Mouse (Mus musculus) intestine, embryonic 15.5 days (tissue): ENCODE measurements around the gene Nkx6-2. TPM values are rescaled to one million over a fixed set of nuclear protein-coding genes. Genes with fewer than 3 reads are reported as not detected.

Experiments used
- ATAC-seq: fragments of 200-750 bp; cut with Nextera tagmentation; 2 replicates; pipeline ENCODE4 v1.8.0; 2017; ENCODE audit warnings: moderate TSS enrichment, moderate library complexity
- H3K27ac ChIP-seq: fragments of 300-500 bp; sonication (generic); 2 replicates; pipeline ENCODE4 v1.5.1; 2015; ENCODE audit warnings: mild to moderate bottlenecking, inconsistent platforms
- H3K27me3 ChIP-seq: fragments of 300-500 bp; sonication (generic); replicated peaks from 2 replicates; pipeline ENCODE4 v1.6.1; 2015; ENCODE audit warnings: inconsistent platforms
- H3K36me3 ChIP-seq: fragments of 300-500 bp; sonication (generic); 2 replicates; pipeline ENCODE4 v1.6.1; 2015; ENCODE audit warnings: inconsistent platforms
- H3K4me1 ChIP-seq: fragments of 300-500 bp; sonication (generic); replicated peaks from 2 replicates; pipeline ENCODE4 v1.6.1; 2015; ENCODE audit warnings: inconsistent platforms
- H3K4me2 ChIP-seq: fragments of 300-500 bp; sonication (generic); replicated peaks from 2 replicates; pipeline ENCODE4 v1.6.1; 2015; ENCODE audit warnings: mild to moderate bottlenecking, inconsistent platforms
- H3K4me3 ChIP-seq: fragments of 300-500 bp; sonication (generic); replicated peaks from 2 replicates; pipeline ENCODE4 v1.5.1; 2015; ENCODE audit warnings: inconsistent platforms
- H3K9ac ChIP-seq: fragments of 300-500 bp; sonication (generic); 2 replicates; pipeline ENCODE4 v1.6.1; 2015; ENCODE audit warnings: inconsistent platforms
- H3K9me3 ChIP-seq: fragments of 300-500 bp; sonication (generic); 2 replicates; pipeline ENCODE4 v1.6.1; 2016; ENCODE audit warnings: inconsistent platforms
- WGBS: fragments of 180-500 bp; shearing (Covaris S2); methylation state at CpG from one replicate; pipeline ENCODE4 v1.1.7; 2015; 5-methylcytosine and 5-hydroxymethylcytosine counted together
- polyA plus RNA-seq: library from polyadenylated mRNA; unstranded; fragments of >200 nt; fragmentation: Nextera tagmentation; extraction: Ambion mirVana; gene quantifications from 2 replicates; pipeline ENCODE4 v1.2.1, GENCODE M21; 2015

Nkx6-2 gene
- polyA plus RNA-seq, 1 experiment from 2014 or later: 0.34 TPM

DNA sequence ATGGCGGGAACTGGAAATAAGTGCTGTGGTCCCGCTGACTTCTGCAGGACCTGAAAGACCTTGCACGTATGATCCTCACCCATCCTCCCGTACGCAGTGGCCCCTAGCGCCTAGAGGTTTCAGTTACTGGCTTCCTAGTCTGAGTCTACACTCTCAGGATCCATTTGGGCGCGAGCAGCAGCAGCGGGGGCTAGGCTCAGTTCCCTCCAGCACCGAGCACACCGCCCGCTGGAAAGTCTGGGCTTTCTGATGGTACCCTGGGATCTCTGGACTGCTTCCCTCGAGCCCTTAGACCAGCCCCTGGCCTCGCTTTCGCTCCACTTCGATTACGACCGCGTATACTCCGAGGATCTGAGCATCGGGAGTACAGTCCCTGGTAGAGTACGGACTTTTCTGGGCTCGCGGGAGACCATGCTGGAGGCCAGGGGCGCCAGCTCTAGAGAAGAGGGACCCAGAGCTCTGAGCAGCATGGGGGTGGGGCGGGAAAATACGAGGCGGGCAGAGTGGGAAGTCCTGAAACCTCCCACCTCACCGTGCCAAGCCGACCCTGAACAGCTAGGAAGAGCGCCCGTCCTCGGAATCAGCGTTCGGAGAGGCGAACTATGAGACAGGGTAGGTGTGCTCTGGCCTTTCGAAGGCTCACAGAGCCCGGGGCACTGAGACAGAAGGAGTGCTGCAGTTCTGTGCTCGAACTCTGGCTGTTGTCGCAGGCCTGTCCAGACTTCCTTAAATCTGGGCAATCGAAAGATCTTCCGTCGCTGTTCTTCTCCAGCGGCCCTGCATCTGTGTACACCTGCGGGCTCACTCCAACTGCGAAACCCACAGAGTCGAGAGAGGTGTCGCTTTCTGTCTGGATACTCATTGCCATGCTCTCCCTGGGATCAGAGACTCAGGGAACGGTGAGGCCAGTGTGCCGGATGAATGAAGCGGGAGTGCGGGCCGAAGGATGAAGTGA is 1.9 kb upstream of the Nkx6-2 start:
- Histone ChIP-seq H3K27ac (no peak overlapping the region), H3K9me3 (no peaks in the 10 kb centered on the region), H3K4me3 (no peak overlapping the region), H3K27me3 (peaks cover 93% of the 10 kb centered on the region), H3K4me1 (peaks cover 27% of the 10 kb centered on the region), H3K36me3 (no peaks in the 10 kb centered on the region), H3K4me2 (no peak overlapping the region; the same call in 1 of the 2 replicates), H3K9ac (no peak overlapping the region)
- 1% methylated on average over 53 of the region's 53 CpGs for WGBS
- no peak for ATAC-seq

DNA sequence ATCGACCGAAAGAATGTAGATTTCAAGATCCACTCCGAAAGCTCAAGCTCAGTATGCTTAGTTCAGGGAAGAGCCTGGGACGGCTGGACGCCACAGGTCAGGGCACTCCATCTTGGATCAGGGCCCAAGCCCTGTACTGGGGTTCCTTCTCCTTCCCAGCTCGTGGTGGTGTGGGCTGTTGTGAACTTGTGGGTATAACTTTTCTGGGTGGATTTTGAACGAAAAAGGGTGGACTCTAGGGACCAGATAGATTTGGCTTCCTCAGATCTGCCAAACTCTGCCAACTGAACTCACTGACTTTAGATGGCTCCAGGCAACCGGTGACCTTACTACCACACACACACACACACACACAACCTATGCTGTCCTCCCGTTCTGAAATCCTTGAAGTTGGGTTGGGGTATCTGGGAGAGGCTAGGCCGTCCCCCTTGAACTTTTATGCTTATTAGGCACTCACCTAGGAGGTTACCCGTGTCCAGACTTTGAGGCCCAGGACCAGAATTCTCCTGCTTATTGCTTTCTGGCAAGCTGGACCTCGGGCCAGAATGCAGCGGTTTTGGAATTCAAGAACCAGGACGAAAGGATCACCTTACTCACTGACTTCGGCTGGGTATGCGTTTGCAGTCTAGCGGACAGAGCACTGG is 619 bp upstream of the Nkx6-2 start:
- Histone ChIP-seq H3K4me2 (0 out of 2 replicates have a peak overlapping the region, but pooled peaks have one; percentile 74), H3K9ac (no peak overlapping the region), H3K9me3 (no peaks in the 10 kb centered on the region), H3K4me1 (peaks cover 27% of the 10 kb centered on the region), H3K4me3 (no peak overlapping the region), H3K27me3 (peaks cover 91% of the 10 kb centered on the region), H3K36me3 (0 out of 2 replicates have a peak, but pooled peaks cover 2% of the 10 kb centered on the region), H3K27ac (no peak overlapping the region)
- no peak for ATAC-seq
- WGBS: 16% methylated on average over 17 of the region's 17 CpGs

DNA sequence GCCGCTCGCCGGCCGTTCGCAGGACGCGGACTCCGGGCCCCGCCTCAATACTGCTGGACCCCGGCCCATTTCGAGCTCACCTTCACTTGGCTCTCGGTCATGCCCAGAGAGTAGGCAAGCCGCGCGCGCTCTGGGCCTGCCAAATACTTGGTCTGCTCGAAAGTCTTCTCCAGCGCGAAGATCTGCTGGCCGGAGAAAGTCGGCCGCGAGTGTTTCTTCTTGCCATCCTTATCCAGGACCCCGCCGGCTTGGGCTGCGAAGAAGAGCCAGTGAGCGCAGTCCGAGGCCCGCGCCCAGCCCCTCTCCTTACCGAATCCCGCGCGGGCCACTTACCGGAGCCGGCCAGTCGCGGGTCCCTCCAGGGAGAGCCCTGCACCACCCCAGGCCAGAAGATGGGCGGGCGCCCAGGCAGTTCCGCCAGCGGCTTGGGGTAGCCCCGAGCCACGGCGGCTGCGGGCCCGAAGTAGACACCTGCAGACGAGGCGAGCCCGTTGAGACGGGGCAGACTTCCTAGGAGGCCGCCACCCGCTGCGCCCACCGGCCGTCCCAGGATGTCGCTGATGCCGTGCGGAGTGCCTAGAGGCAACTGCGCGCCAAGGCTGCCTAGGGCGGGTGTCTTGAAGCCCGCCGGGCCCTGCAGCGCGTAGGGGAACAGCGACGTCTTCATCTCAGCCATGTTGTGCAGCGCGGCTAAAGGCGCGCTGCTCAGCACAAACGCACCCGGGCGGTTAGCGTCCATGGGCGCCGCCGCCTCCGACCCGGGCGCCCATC is 611 bp downstream of the Nkx6-2 start:
- Histone ChIP-seq H3K27ac (no peak overlapping the region), H3K27me3 (peaks cover 80% of the 10 kb centered on the region), H3K9ac (no peak overlapping the region), H3K4me1 (peaks cover 27% of the 10 kb centered on the region), H3K4me2 (peak overlapping the region; percentile 74), H3K9me3 (no peaks in the 10 kb centered on the region), H3K4me3 (peak overlapping the region; percentile 32), H3K36me3 (0 out of 2 replicates have a peak, but pooled peaks cover 5% of the 10 kb centered on the region)
- under 1% methylated on average over 82 of the region's 82 CpGs for WGBS
- peak; percentile 39 for ATAC-seq

DNA sequence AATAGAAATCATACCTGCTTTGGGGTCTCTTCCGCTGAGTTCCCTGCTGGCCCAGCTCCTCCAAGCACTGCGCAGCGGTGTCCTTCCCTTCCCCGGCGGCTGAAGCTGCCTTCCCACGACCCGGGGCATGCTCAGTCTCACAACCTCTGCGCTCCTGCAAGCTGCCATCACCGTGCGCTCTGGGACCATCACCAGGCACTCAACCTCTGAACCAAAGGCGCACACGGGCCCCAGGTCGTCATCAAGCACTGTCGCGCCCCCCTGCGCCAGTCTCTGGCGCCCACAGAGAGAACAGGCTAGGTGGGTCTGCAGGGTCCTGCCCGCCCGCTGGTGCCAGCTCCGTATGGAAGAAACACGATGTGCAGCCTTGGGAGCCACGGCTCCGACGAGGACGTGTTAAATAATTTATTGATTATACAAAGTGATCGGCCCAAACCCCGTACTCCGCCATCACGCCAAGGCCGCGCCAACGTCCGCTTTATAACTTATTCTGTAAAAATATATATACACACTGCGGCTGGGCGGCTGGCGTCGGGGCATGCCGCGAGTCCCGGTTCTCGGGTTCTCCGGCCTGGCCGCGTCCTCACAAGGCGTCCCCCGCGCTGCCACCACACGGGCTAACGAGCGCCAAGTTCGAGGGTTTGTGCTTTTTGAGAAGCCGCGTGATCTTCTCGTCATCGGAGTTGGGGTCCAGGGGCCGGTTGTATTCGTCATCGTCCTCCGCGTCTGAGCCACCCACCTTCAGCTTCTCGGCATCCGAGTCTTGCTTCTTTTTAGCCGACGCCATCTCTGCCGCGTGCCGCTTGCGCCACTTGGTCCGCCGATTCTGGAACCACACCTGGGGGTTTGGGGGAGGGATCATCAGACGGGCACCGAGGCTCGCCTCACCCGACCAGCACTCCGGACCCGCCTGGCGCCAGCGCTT is 1.5 kb downstream of the Nkx6-2 start:
- Histone ChIP-seq H3K9me3 (no peaks in the 10 kb centered on the region), H3K27ac (no peak overlapping the region), H3K4me2 (peak overlapping the region; percentile 74), H3K4me1 (peaks cover 27% of the 10 kb centered on the region), H3K36me3 (0 out of 2 replicates have a peak, but pooled peaks cover 5% of the 10 kb centered on the region), H3K9ac (no peak overlapping the region), H3K4me3 (peak overlapping the region; percentile 32), H3K27me3 (peaks cover 71% of the 10 kb centered on the region)
- no peak for ATAC-seq
- 3% methylated on average over 78 of the region's 78 CpGs for WGBS

DNA sequence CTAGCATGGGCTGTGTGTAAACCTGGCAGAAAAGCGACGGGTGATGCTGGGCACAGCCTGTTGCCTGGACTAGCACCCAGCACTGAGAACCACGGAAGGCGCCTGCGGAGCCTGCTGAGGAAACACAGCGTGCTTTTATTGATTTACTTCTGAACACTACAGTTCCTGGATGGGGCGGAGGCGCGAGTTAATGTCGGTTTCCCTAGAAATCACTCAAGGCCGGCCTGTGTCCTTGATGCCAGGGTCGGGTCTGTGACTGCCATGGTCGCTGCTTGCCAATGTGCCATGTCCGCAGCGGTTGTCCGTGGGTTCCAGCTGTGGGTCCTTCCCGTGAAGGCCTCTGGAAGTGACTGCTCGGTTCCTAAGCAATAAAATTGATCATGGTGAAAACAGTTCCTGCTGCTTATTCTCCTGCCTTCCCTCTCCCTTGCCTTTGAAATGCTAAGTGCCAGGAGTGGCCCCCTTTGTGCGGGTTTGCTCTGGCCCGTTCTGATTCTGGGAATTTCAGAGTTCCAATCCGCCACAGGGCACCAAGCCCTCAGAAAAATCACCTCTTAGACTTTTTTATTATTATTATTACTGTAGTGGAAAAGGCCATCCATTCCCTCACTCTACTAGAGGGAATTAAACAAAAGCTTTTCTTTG is 3.2 kb downstream of the Nkx6-2 start:
- no peak overlapping the region for H3K9ac ChIP-seq
- peaks cover 10% of the 10 kb centered on the region; the same call in 1 of the 2 replicates for H3K36me3 ChIP-seq
- no peak overlapping the region for H3K27ac ChIP-seq
- no peak overlapping the region for H3K4me2 ChIP-seq
- ATAC-seq: no peak
- H3K27me3 ChIP-seq: peaks cover 54% of the 10 kb centered on the region
- no peak overlapping the region for H3K4me3 ChIP-seq
- WGBS: 76% methylated on average over 21 of the region's 21 CpGs
- no peaks in the 10 kb centered on the region for H3K9me3 ChIP-seq
- H3K4me1 ChIP-seq: peaks cover 24% of the 10 kb centered on the region

DNA sequence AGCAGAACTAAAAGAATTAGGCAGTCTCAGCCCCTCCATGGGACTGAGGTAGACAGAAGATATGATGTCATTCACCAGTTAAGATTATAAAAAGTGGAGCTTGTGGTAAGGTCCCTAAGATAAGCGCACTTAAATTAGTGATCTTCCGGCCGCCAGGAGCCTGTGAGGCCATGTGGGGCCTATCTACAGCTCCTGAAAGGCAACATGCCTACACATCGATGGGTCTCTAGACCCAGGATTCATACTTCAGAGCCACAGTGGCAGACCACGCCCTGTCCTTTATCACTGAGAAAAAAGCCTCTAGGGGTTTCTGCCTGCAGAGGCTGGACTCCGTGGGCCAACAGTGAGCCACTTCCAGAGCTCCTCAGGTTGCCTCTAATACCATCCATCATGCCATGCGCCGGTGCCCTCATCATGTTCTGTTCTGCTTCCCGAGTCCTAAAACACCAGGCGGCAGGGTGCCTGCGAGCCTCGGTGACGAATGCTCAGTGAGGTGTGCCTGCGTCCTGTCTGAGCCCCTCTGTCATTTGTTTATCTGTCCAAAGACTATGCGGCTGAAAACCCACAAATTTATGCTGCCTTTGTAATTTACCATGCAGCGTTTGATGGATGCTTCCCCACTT is 6.4 kb downstream of the Nkx6-2 start:
- WGBS: 71% methylated on average over 16 of the region's 16 CpGs
- Histone ChIP-seq H3K9ac (no peak overlapping the region), H3K36me3 (peaks cover 14% of the 10 kb centered on the region), H3K27me3 (peaks cover 22% of the 10 kb centered on the region), H3K4me3 (no peak overlapping the region), H3K27ac (no peak overlapping the region), H3K4me1 (peaks cover 4% of the 10 kb centered on the region), H3K4me2 (no peak overlapping the region), H3K9me3 (no peaks in the 10 kb centered on the region)
- no peak for ATAC-seq

DNA sequence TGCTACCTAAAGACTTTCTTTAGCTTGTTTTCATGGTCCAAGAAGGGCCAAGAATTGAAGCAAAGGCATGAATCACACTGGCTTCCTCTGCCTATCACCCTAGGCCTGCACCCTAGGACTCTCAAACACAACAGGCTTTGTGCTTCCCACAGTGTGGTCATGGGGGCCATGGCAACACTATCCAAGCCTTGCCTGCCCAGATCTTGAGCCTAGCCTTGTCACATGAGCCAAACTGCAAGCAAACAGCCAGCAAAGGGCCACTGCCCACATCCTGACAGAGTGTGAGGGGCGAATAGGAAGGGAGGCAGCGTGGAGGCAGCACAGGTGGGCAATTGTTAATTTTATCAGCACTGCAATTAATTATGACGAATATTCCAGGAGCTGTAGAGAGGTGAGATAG is 9.9 kb downstream of the Nkx6-2 start:
- WGBS: 83% methylated on average over 3 of the region's 3 CpGs
- Histone ChIP-seq H3K36me3 (peaks cover 14% of the 10 kb centered on the region), H3K4me1 (no peaks in the 10 kb centered on the region), H3K27me3 (no peaks in the 10 kb centered on the region), H3K9ac (no peak overlapping the region), H3K27ac (no peak overlapping the region), H3K4me3 (no peak overlapping the region), H3K4me2 (no peak overlapping the region), H3K9me3 (no peaks in the 10 kb centered on the region)
- ATAC-seq: peak; percentile 53; the same call in 1 of the 2 replicates

DNA sequence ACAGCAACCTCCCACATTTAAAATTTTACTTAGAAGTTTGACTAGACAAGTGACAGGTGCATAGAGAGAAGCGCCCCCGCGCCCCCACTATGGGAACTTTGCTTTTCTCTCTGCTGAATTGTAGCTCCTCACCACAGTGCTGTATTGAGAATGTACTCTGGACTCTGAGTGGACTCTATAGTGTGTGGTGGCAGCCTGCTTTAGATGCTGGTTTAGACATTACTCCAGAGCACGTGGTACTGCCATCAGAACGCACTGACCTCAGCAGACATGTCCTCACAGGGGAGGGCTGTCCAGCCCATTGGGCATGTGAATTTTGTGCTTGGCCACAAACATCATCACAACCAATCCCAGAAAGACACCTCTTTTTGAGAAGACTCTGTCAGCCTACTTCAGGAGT is 11.8 kb downstream of the Nkx6-2 start:
- WGBS: 95% methylated on average over 5 of the region's 5 CpGs
- Histone ChIP-seq H3K27ac (no peak overlapping the region), H3K4me3 (no peak overlapping the region), H3K36me3 (peaks cover 16% of the 10 kb centered on the region), H3K9ac (no peak overlapping the region), H3K27me3 (no peaks in the 10 kb centered on the region), H3K9me3 (no peaks in the 10 kb centered on the region), H3K4me1 (no peaks in the 10 kb centered on the region), H3K4me2 (no peak overlapping the region)
- no peak for ATAC-seq

DNA sequence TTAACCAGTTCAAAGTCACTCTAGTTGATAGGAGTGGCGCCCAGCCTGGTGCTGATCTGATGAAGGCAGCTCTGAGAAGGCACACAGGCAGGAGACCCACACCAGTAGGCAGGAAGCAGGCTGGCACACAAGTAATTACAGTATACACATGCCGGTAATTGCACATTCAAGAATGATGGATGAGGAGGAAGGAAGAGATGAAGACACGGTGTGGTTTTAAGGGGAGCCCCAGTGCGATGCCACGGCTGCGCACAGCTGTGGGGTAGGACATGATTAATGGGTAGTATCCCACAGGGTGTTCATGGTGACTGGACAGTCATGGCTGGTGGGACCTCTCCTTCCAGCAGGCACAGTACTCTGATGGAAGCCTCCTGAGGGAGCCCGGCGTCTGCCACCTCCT is 16.1 kb downstream of the Nkx6-2 start:
- no peak overlapping the region for H3K27ac ChIP-seq
- H3K9me3 ChIP-seq: no peaks in the 10 kb centered on the region
- 75% methylated on average over 8 of the region's 8 CpGs for WGBS
- no peak overlapping the region for H3K4me3 ChIP-seq
- no peaks in the 10 kb centered on the region for H3K27me3 ChIP-seq
- H3K36me3 ChIP-seq: peaks cover 14% of the 10 kb centered on the region
- ATAC-seq: no peak
- no peaks in the 10 kb centered on the region for H3K4me1 ChIP-seq
- no peak overlapping the region for H3K9ac ChIP-seq
- no peak overlapping the region for H3K4me2 ChIP-seq

DNA sequence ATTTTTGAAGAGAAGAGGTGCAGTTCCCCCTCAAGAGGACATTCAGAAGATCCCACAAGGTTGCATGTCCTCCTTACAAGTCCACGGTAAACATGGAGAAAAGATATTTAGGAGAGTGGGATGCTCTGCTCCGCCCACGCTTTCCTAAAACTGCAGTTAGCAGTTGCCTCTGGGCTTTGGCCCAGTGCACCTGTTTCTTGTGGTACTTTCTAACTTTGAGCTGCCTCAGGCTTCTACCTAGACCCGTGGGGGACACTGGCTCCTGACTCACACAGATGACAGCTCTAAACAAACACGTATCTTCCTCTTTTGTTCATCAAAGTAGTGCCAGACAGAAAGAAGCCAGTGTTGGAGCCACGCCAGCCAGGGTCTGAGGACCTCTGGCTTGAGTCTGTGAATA is 16.6 kb downstream of the Nkx6-2 start:
- no peak for ATAC-seq
- Histone ChIP-seq H3K36me3 (peaks cover 12% of the 10 kb centered on the region), H3K4me3 (no peak overlapping the region), H3K4me2 (no peak overlapping the region), H3K27ac (no peak overlapping the region), H3K9me3 (no peaks in the 10 kb centered on the region), H3K4me1 (no peaks in the 10 kb centered on the region), H3K9ac (no peak overlapping the region), H3K27me3 (no peaks in the 10 kb centered on the region)
- WGBS: 76% methylated on average over 6 of the region's 6 CpGs

DNA sequence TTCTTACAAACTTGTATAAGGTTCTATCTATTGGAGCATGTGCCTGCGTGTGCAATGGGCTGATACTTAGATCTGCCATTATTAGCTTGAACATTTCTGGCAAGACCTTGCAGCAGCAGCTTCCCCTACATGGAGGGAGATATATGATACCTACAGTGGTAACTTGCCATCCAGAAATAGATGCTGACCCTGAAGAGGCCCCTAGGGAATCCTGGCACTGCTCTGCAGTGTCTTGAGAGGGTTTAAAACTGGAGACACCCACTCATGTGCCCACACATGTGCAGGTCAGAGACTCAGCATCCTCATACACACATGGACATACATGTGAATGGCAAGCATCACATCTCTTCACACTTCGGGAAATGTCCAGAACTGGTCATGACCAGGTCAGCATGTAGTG is 18.4 kb downstream of the Nkx6-2 start:
- WGBS: 93% methylated on average over 2 of the region's 2 CpGs
- no peaks in the 10 kb centered on the region for H3K4me1 ChIP-seq
- no peaks in the 10 kb centered on the region for H3K27me3 ChIP-seq
- H3K27ac ChIP-seq: no peak overlapping the region
- no peak overlapping the region for H3K9ac ChIP-seq
- peaks cover 10% of the 10 kb centered on the region for H3K36me3 ChIP-seq
- no peak for ATAC-seq
- no peak overlapping the region for H3K4me3 ChIP-seq
- no peak overlapping the region for H3K4me2 ChIP-seq
- H3K9me3 ChIP-seq: no peaks in the 10 kb centered on the region
